Mouse (Mus musculus): ENCODE data around the gene Snapc3. TPM values are rescaled to one million over a fixed set of nuclear protein-coding genes. Genes with fewer than 3 reads are reported as not detected.
A peak's percentile ranks its signal among the peaks of the same experiment; 100 is the strongest.

The Snapc3 gene
- polyA plus RNA-seq, 1 experiment from 2014 or later = 14.7 TPM

DNA sequence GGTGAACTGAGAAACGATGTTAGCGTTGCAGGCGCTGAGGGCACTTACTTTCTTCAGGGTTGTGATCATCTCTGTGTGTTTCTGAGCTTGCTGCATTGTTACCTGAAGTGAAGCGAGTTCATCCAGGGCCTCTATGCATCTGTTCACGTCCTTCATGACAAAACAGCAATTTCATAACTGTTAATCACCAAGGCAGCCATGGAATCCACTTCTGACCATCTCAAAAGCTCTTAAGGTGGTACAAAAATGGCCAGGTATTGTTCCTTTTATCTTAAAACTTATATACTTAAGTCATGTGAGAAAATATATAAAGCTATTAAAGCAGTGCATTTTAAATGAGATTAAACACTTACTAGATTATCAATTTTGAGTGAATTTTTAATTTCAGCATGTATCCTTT lies 42.6 kb downstream of the Snapc3 start:
- H3K27me3 ChIP-seq (ENCODE audit: control insufficient read depth, insufficient read depth, low read length) = no peaks in the 10 kb centered on the region
- WGBS = 88% methylated on average over 5 of the region's 5 CpGs
- no peaks in the 10 kb centered on the region for H3K4me1 ChIP-seq (replicated peaks; ENCODE audit: control insufficient read depth, insufficient read depth)
- DNase-seq (ENCODE audit: low spot score) (no peak), ATAC-seq (ENCODE audit: low FRiP score, low TSS enrichment) (no peak)
- H3K9ac ChIP-seq (ENCODE audit: low read length) = no peak overlapping the region
- TF ChIP-seq EP300 (optimal IDR thresholded peaks at IDR 0.05) = no peak
- TF ChIP-seq CTCF (IDR thresholded peaks at IDR 0.05; ENCODE audit: low read depth) = no peak
- no peak overlapping the region for H3K4me3 ChIP-seq (ENCODE audit: low read depth, low read length)
- no peak overlapping the region for H3K27ac ChIP-seq (replicated peaks)
- H3K36me3 ChIP-seq (ENCODE audit: control insufficient read depth, insufficient read depth, low read length) = peaks cover 9% of the 10 kb centered on the region
- no peak overlapping the region for H3K4me2 ChIP-seq (replicated peaks; ENCODE audit: low read depth)
- no peaks in the 10 kb centered on the region for H3K9me3 ChIP-seq (ENCODE audit: control insufficient read depth, low read length)

DNA sequence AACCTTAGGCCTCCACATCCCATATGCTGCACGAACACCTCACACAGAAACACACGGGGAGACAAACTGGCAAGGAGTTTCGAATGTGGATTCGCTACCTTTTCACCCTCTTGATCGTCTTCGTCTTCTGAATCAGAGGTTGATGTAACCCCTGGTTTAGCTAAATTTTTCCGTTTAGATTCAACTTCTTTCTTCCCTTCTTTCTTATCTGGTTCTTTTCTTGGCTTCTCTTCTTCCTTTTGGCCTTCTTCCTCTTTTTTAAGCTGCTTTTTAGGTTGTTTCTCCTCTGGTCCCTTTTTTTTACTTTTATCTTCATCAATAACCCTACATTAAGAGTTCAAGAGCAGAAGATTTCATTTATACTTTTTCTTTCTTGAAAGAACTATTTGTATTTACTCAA lies 47.3 kb downstream of the Snapc3 start:
- no peak for TF ChIP-seq CTCF (IDR thresholded peaks at IDR 0.05; ENCODE audit: low read depth)
- no peak for TF ChIP-seq EP300 (optimal IDR thresholded peaks at IDR 0.05)
- H3K9ac ChIP-seq (ENCODE audit: low read length) = no peak overlapping the region
- no peaks in the 10 kb centered on the region for H3K9me3 ChIP-seq (ENCODE audit: control insufficient read depth, low read length)
- no peaks in the 10 kb centered on the region for H3K4me1 ChIP-seq (replicated peaks; ENCODE audit: control insufficient read depth, insufficient read depth)
- H3K27me3 ChIP-seq (ENCODE audit: control insufficient read depth, insufficient read depth, low read length) = no peaks in the 10 kb centered on the region
- DNase-seq (ENCODE audit: low spot score) = no peak
- no peak for ATAC-seq (ENCODE audit: low FRiP score, low TSS enrichment)
- peaks cover 14% of the 10 kb centered on the region for H3K36me3 ChIP-seq (ENCODE audit: control insufficient read depth, insufficient read depth, low read length)
- H3K4me2 ChIP-seq (replicated peaks; ENCODE audit: low read depth) = no peak overlapping the region
- H3K27ac ChIP-seq (replicated peaks) = no peak overlapping the region
- no peak overlapping the region for H3K4me3 ChIP-seq (ENCODE audit: low read depth, low read length)
- 91% methylated on average over 7 of the region's 7 CpGs for WGBS

DNA sequence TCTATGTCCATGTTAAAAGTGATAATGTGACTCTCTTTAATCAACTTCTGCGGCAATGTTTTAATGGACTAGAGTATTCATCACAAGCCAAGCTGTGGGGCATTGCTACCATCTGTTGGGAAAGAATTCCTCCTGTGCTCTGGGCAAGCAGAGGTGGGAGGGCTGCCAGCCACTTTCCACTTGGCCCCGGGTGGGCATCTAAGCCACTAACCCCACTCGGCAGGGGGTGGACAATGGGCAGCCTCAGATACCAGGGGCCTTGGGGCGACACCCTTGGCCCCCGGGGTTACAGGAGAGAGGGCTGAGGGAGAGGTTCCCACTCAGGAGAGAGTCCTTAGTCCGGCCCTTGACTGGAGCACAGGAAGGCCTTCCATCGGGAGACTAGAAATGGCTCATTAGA lies 50.1 kb downstream of the Snapc3 start:
- no peak for TF ChIP-seq CTCF (IDR thresholded peaks at IDR 0.05; ENCODE audit: low read depth)
- TF ChIP-seq EP300 (optimal IDR thresholded peaks at IDR 0.05) = no peak
- no peak for ATAC-seq (ENCODE audit: low FRiP score, low TSS enrichment)
- DNase-seq (ENCODE audit: low spot score) = no peak
- no peak overlapping the region for H3K4me3 ChIP-seq (ENCODE audit: low read depth, low read length)
- H3K36me3 ChIP-seq (ENCODE audit: control insufficient read depth, insufficient read depth, low read length) = peaks cover 20% of the 10 kb centered on the region
- no peaks in the 10 kb centered on the region for H3K9me3 ChIP-seq (ENCODE audit: control insufficient read depth, low read length)
- no peak overlapping the region for H3K9ac ChIP-seq (ENCODE audit: low read length)
- WGBS = 89% methylated on average over 7 of the region's 7 CpGs
- no peaks in the 10 kb centered on the region for H3K27me3 ChIP-seq (ENCODE audit: control insufficient read depth, insufficient read depth, low read length)
- H3K27ac ChIP-seq (replicated peaks) = no peak overlapping the region
- no peak overlapping the region for H3K4me2 ChIP-seq (replicated peaks; ENCODE audit: low read depth)
- no peaks in the 10 kb centered on the region for H3K4me1 ChIP-seq (replicated peaks; ENCODE audit: control insufficient read depth, insufficient read depth)

DNA sequence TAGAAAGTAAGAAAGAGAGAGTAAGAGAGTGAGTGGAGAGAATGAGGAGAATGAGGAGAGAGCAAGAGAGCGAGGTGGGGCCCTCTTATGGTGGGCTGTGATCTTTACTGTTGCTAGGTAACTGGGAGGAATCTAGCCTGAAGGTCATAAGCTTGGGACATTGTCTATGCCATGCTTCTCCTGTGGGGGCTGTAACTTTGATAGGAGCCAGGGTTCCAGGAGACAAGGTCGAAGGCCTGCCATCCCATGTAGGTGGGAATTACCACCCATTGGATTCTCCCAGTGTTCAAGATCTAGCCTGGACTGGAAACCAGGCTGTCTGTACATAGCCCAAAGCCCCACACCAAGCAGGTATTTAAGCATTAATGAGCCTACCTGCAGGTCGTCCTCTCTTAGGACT lies 50.7 kb downstream of the Snapc3 start:
- Histone ChIP-seq H3K27ac (replicated peaks) (no peak overlapping the region), H3K4me2 (replicated peaks; ENCODE audit: low read depth) (no peak overlapping the region), H3K27me3 (ENCODE audit: control insufficient read depth, insufficient read depth, low read length) (no peaks in the 10 kb centered on the region), H3K9me3 (ENCODE audit: control insufficient read depth, low read length) (no peaks in the 10 kb centered on the region), H3K36me3 (ENCODE audit: control insufficient read depth, insufficient read depth, low read length) (peaks cover 22% of the 10 kb centered on the region), H3K4me1 (replicated peaks; ENCODE audit: control insufficient read depth, insufficient read depth) (no peaks in the 10 kb centered on the region), H3K9ac (ENCODE audit: low read length) (no peak overlapping the region), H3K4me3 (ENCODE audit: low read depth, low read length) (no peak overlapping the region)
- TF ChIP-seq EP300 (optimal IDR thresholded peaks at IDR 0.05) = no peak
- no peak for TF ChIP-seq CTCF (IDR thresholded peaks at IDR 0.05; ENCODE audit: low read depth)
- no peak for DNase-seq (ENCODE audit: low spot score)
- no peak for ATAC-seq (ENCODE audit: low FRiP score, low TSS enrichment)
- WGBS = 81% methylated on average over 3 of the region's 3 CpGs

DNA sequence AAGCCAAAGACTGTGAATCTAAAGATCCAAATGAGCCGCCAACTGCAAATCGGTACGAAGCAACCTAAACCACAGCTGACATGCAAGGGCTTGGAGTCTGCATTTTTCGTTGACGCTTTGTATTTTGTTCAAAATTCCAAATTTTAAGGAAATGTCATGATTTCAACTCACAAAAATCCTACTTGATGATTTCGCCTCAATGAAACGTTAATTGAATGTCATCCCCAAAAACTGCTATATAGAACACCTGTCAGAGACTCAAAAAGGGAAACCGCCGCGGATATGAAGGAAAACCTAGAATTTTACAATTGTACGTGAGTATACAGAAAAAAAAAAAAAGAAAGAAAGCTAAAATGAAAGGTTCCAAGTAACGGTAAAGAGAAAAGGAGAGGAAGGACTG lies 67.7 kb downstream of the Snapc3 start:
- H3K4me1 ChIP-seq (replicated peaks; ENCODE audit: control insufficient read depth, insufficient read depth) = no peaks in the 10 kb centered on the region
- H3K4me2 ChIP-seq (replicated peaks; ENCODE audit: low read depth) = peak overlapping the region; percentile 60
- no peaks in the 10 kb centered on the region for H3K9me3 ChIP-seq (ENCODE audit: control insufficient read depth, low read length)
- DNase-seq (ENCODE audit: low spot score) (no peak), ATAC-seq (ENCODE audit: low FRiP score, low TSS enrichment) (no peak)
- peaks cover 3% of the 10 kb centered on the region; the same call in 1 of the 2 replicates for H3K36me3 ChIP-seq (ENCODE audit: control insufficient read depth, insufficient read depth, low read length)
- no peak overlapping the region for H3K27ac ChIP-seq (replicated peaks)
- H3K4me3 ChIP-seq (ENCODE audit: low read depth, low read length) = peak overlapping the region; percentile 93
- peak overlapping the region; percentile 82 for H3K9ac ChIP-seq (ENCODE audit: low read length)
- no peak for TF ChIP-seq EP300 (optimal IDR thresholded peaks at IDR 0.05)
- TF ChIP-seq CTCF (IDR thresholded peaks at IDR 0.05; ENCODE audit: low read depth) = no peak
- no peaks in the 10 kb centered on the region for H3K27me3 ChIP-seq (ENCODE audit: control insufficient read depth, insufficient read depth, low read length)
- WGBS = 23% methylated on average over 12 of the region's 12 CpGs

DNA sequence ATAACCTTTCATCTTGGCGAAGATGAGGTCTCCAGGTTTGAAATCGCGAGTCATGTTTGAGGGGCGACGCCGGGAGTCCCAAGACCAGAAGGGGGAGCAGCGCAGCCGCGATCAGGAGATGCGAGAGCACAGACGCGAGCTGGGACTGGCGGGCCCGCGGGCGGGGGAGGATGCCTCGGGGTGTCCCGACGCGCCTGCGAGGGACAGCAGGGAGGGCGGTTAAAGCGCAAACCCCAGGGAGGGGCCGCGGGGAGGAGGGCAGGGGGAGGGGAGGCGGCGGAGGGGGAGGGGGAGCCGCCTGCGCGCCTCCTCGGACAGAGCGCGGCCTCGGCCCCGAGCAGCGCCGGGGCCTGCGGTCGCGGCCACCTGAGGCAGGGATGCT lies 68.2 kb downstream of the Snapc3 start:
- ATAC-seq (ENCODE audit: low FRiP score, low TSS enrichment) (peak; percentile 82), DNase-seq (ENCODE audit: low spot score) (peak; percentile 83)
- TF ChIP-seq CTCF (IDR thresholded peaks at IDR 0.05; ENCODE audit: low read depth) (peak; percentile 82), EP300 (optimal IDR thresholded peaks at IDR 0.05) (no peak)
- Histone ChIP-seq H3K27ac (replicated peaks) (peak overlapping the region; percentile 91), H3K4me3 (ENCODE audit: low read depth, low read length) (peak overlapping the region; percentile 93), H3K9me3 (ENCODE audit: control insufficient read depth, low read length) (no peaks in the 10 kb centered on the region), H3K4me2 (replicated peaks; ENCODE audit: low read depth) (peak overlapping the region; percentile 60), H3K27me3 (ENCODE audit: control insufficient read depth, insufficient read depth, low read length) (no peaks in the 10 kb centered on the region), H3K4me1 (replicated peaks; ENCODE audit: control insufficient read depth, insufficient read depth) (no peaks in the 10 kb centered on the region), H3K36me3 (ENCODE audit: control insufficient read depth, insufficient read depth, low read length) (peaks cover 3% of the 10 kb centered on the region; the same call in 1 of the 2 replicates), H3K9ac (ENCODE audit: low read length) (peak overlapping the region; percentile 82)
- WGBS = 2% methylated on average over 22 of the region's 40 CpGs

Data from stomach, postnatal 0 days (tissue).